Mouse (Mus musculus) heart, postnatal 0 days (tissue): ENCODE results near the gene Dab1.

Experiments used
- CTCF ChIP-seq: IDR thresholded peaks from 2 replicates; pipeline ENCODE4 v1.5.1; 2016; ENCODE audit warnings: antibody characterized with exemption, control low read depth, low read depth
- EP300 ChIP-seq: IDR thresholded peaks from 2 replicates; pipeline ENCODE4 v1.6.1; 2016; ENCODE audit warnings: antibody characterized with exemption, low read depth

DNA sequence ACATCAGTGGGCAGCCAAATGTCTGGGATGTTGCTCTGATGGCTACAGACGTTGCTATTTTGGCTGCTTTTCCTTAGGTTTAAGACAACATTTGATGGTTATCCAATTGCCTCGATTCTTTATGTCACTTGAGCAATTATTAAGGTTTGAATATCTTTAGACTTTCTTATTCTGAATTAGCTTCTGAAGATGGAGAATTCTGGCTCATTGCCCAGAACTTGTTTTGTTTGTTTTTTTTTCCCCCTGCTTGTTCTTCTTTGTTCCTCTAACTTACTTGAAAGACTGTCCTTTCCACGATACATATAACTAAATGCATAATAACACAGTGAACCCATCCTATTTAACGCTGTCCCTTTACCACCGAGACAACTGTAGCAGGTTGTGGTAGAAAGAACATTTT, 707.1 kb downstream of the Dab1 start:
- TF ChIP-seq CTCF (no peak), EP300 (no peak)
